Mouse (Mus musculus): ENCODE measurements around the gene Krba1. TPM values are rescaled to one million over a fixed set of nuclear protein-coding genes. Genes with fewer than 3 reads are reported as not detected.

Krba1 gene
- polyA plus RNA-seq, 1 experiment from 2014 or later: 20.4 TPM

GRCm38 (mm10) chr6:48444310-48445180 is 49.2 kb downstream of the Krba1 start:
- H3K4me1 ChIP-seq: peaks cover 59% of the 10 kb centered on the region
- DNase-seq (ENCODE audit: low spot score): peak; percentile 97
- peaks cover 38% of the 10 kb centered on the region for H3K27me3 ChIP-seq (ENCODE audit: low read depth, poor library complexity, severe bottlenecking)
- peaks cover 17% of the 10 kb centered on the region for H3K36me3 ChIP-seq
- peak overlapping the region; percentile 97 for H3K27ac ChIP-seq (replicated peaks)
- WGBS: 2% methylated on average over 31 of the region's 34 CpGs
- peaks cover 9% of the 10 kb centered on the region; the same call in 1 of the 2 replicates for H3K9me3 ChIP-seq (replicated peaks)
- peak overlapping the region; percentile 89 for H3K4me3 ChIP-seq

- H3K27ac ChIP-seq (replicated peaks): peak within 1 kb of the TSS; percentile 97
- H3K4me1 ChIP-seq: peaks cover 50% of the 10 kb centered on the region
- peaks cover 17% of the 10 kb centered on the region for H3K36me3 ChIP-seq
- peak within 1 kb of the TSS; percentile 89 for H3K4me3 ChIP-seq
- peaks cover 9% of the 10 kb centered on the region; the same call in 1 of the 2 replicates for H3K9me3 ChIP-seq (replicated peaks)
- peaks cover 29% of the 10 kb centered on the region for H3K27me3 ChIP-seq (ENCODE audit: low read depth, poor library complexity, severe bottlenecking)
- peak; percentile 51 for DNase-seq (ENCODE audit: low spot score)
- WGBS: under 1% methylated on average over 64 of the region's 65 CpGs
Measured at GRCm38 (mm10) chr6:48445181-48446101, 50.1 kb downstream of the Krba1 start, which contains the start of gene Zfp467. Gene Zfp467, minus strand, starts transcription at chr6:48445825.

GRCm38 (mm10) chr6:48446256-48446655 is 50.9 kb downstream of the Krba1 start:
- H3K9me3 ChIP-seq (replicated peaks): peaks cover 9% of the 10 kb centered on the region; the same call in 1 of the 2 replicates
- WGBS: 35% methylated on average over 3 of the region's 3 CpGs
- DNase-seq (ENCODE audit: low spot score): no peak
- H3K27me3 ChIP-seq (ENCODE audit: low read depth, poor library complexity, severe bottlenecking): peaks cover 21% of the 10 kb centered on the region; the same call in 1 of the 2 replicates
- H3K36me3 ChIP-seq: peaks cover 15% of the 10 kb centered on the region
- H3K27ac ChIP-seq (replicated peaks): peak overlapping the region; percentile 97
- H3K4me1 ChIP-seq: peaks cover 42% of the 10 kb centered on the region
- peak overlapping the region; percentile 89 for H3K4me3 ChIP-seq

GRCm38 (mm10) chr6:48446896-48447295 is 51.5 kb downstream of the Krba1 start:
- peaks cover 41% of the 10 kb centered on the region for H3K4me1 ChIP-seq
- DNase-seq (ENCODE audit: low spot score): no peak
- H3K27me3 ChIP-seq (ENCODE audit: low read depth, poor library complexity, severe bottlenecking): peaks cover 18% of the 10 kb centered on the region; the same call in 1 of the 2 replicates
- WGBS: 65% methylated on average over 3 of the region's 3 CpGs
- peaks cover 7% of the 10 kb centered on the region; the same call in 1 of the 2 replicates for H3K9me3 ChIP-seq (replicated peaks)
- no peak overlapping the region for H3K4me3 ChIP-seq
- peaks cover 9% of the 10 kb centered on the region for H3K36me3 ChIP-seq
- no peak overlapping the region for H3K27ac ChIP-seq (replicated peaks)

GRCm38 (mm10) chr6:48447929-48448328 is 52.5 kb downstream of the Krba1 start, which contains the start of gene Sspo:
Gene Sspo, plus strand, starts transcription at chr6:48448229.
- no peak for DNase-seq (ENCODE audit: low spot score)

GRCm38 (mm10) chr6:48448527-48448926 is 53.1 kb downstream of the Krba1 start:
- 77% methylated on average over 7 of the region's 7 CpGs for WGBS
- no peak for DNase-seq (ENCODE audit: low spot score)
- Histone ChIP-seq H3K27me3 (ENCODE audit: low read depth, poor library complexity, severe bottlenecking) (peaks cover 18% of the 10 kb centered on the region; the same call in 1 of the 2 replicates), H3K9me3 (replicated peaks) (no peaks in the 10 kb centered on the region), H3K4me3 (no peak overlapping the region), H3K4me1 (peaks cover 35% of the 10 kb centered on the region), H3K27ac (replicated peaks) (no peak overlapping the region), H3K36me3 (no peaks in the 10 kb centered on the region)

More at GRCm38 (mm10) chr6:48447929-48448328, 52.5 kb downstream of the Krba1 start, which contains the start of gene Sspo:
- 79% methylated on average over 1 of the region's 1 CpGs for WGBS
- no peak within 1 kb of the TSS for H3K4me3 ChIP-seq
- no peaks in the 10 kb centered on the region for H3K9me3 ChIP-seq (replicated peaks)
- H3K4me1 ChIP-seq: peaks cover 41% of the 10 kb centered on the region
- no peaks in the 10 kb centered on the region for H3K36me3 ChIP-seq
- H3K27ac ChIP-seq (replicated peaks): no peak within 1 kb of the TSS; the same call in 1 of the 2 replicates
- H3K27me3 ChIP-seq (ENCODE audit: low read depth, poor library complexity, severe bottlenecking): peaks cover 18% of the 10 kb centered on the region; the same call in 1 of the 2 replicates

- Histone ChIP-seq H3K4me1 (peaks cover under 1% of the 10 kb centered on the region; the same call in 1 of the 2 replicates), H3K27me3 (ENCODE audit: low read depth, poor library complexity, severe bottlenecking) (peaks cover 2% of the 10 kb centered on the region; the same call in 1 of the 2 replicates), H3K36me3 (no peaks in the 10 kb centered on the region), H3K4me3 (no peak overlapping the region), H3K27ac (replicated peaks) (no peak overlapping the region), H3K9me3 (replicated peaks) (no peaks in the 10 kb centered on the region)
- WGBS: 75% methylated on average over 1 of the region's 1 CpGs
- DNase-seq (ENCODE audit: low spot score): no peak
Measured at GRCm38 (mm10) chr6:48452151-48452550, 56.8 kb downstream of the Krba1 start.

- 72% methylated on average over 3 of the region's 3 CpGs for WGBS
- Histone ChIP-seq H3K27ac (replicated peaks) (no peak overlapping the region), H3K4me3 (no peak overlapping the region), H3K27me3 (ENCODE audit: low read depth, poor library complexity, severe bottlenecking) (no peaks in the 10 kb centered on the region), H3K36me3 (no peaks in the 10 kb centered on the region), H3K4me1 (no peaks in the 10 kb centered on the region), H3K9me3 (replicated peaks) (no peaks in the 10 kb centered on the region)
- DNase-seq (ENCODE audit: low spot score): no peak
Measured at GRCm38 (mm10) chr6:48452771-48453170, 57.4 kb downstream of the Krba1 start.

GRCm38 (mm10) chr6:48464966-48465679 is 69.7 kb downstream of the Krba1 start:
- WGBS: 93% methylated on average over 13 of the region's 13 CpGs

GRCm38 (mm10) chr6:48466715-48467114 is 71.3 kb downstream of the Krba1 start:
- no peaks in the 10 kb centered on the region for H3K9me3 ChIP-seq (replicated peaks)
- H3K4me1 ChIP-seq: peaks cover 20% of the 10 kb centered on the region
- WGBS: 37% methylated on average over 6 of the region's 6 CpGs
- H3K27me3 ChIP-seq (ENCODE audit: low read depth, poor library complexity, severe bottlenecking): 0 out of 2 replicates have a peak, but pooled peaks cover 4% of the 10 kb centered on the region
- H3K4me3 ChIP-seq: no peak overlapping the region
- no peaks in the 10 kb centered on the region for H3K36me3 ChIP-seq
- peak overlapping the region; percentile 34 for H3K27ac ChIP-seq (replicated peaks)
- DNase-seq (ENCODE audit: low spot score): peak; percentile 17

More at GRCm38 (mm10) chr6:48464966-48465679, 69.7 kb downstream of the Krba1 start:
- no peaks in the 10 kb centered on the region for H3K36me3 ChIP-seq
- 0 out of 2 replicates have a peak, but pooled peaks cover 4% of the 10 kb centered on the region for H3K27me3 ChIP-seq (ENCODE audit: low read depth, poor library complexity, severe bottlenecking)
- no peak overlapping the region for H3K27ac ChIP-seq (replicated peaks)
- peaks cover 20% of the 10 kb centered on the region for H3K4me1 ChIP-seq
- DNase-seq (ENCODE audit: low spot score): no peak
- H3K9me3 ChIP-seq (replicated peaks): no peaks in the 10 kb centered on the region
- H3K4me3 ChIP-seq: no peak overlapping the region

- no peaks in the 10 kb centered on the region for H3K36me3 ChIP-seq
- H3K4me3 ChIP-seq: no peak overlapping the region
- H3K4me1 ChIP-seq: peaks cover 20% of the 10 kb centered on the region
- 89% methylated on average over 7 of the region's 7 CpGs for WGBS
- 0 out of 2 replicates have a peak overlapping the region, but pooled peaks have one; percentile 9 for H3K27ac ChIP-seq (replicated peaks)
- no peaks in the 10 kb centered on the region for H3K9me3 ChIP-seq (replicated peaks)
- H3K27me3 ChIP-seq (ENCODE audit: low read depth, poor library complexity, severe bottlenecking): 0 out of 2 replicates have a peak, but pooled peaks cover 4% of the 10 kb centered on the region
- no peak for DNase-seq (ENCODE audit: low spot score)
Measured at GRCm38 (mm10) chr6:48467490-48467889, 72.1 kb downstream of the Krba1 start.

Measured in midbrain, embryonic 10.5 days (tissue).